Mouse (Mus musculus): ENCODE data around the gene Fbxo46. TPM values are rescaled to one million over a fixed set of nuclear protein-coding genes. Genes with fewer than 3 reads are reported as not detected.

The Fbxo46 gene
- polyA plus RNA-seq, 1 experiment from 2014 or later: 8.1 TPM

- Histone ChIP-seq H3K36me3 (ENCODE audit: control insufficient read depth, insufficient read depth, low read length) (peaks cover 26% of the 10 kb centered on the region), H3K27ac (ENCODE audit: low read depth) (peak overlapping the region; percentile 47), H3K9me3 (ENCODE audit: control insufficient read depth, low read length) (no peaks in the 10 kb centered on the region), H3K27me3 (replicated peaks; ENCODE audit: control insufficient read depth, insufficient read depth, low read length) (no peaks in the 10 kb centered on the region), H3K4me3 (ENCODE audit: low read depth, low read length) (peak overlapping the region; percentile 40), H3K9ac (ENCODE audit: low read length) (peak overlapping the region; percentile 37; the same call in 1 of the 2 replicates), H3K4me1 (replicated peaks; ENCODE audit: control insufficient read depth, insufficient read depth, low read length) (peaks cover 12% of the 10 kb centered on the region; the same call in 1 of the 2 replicates), H3K4me2 (ENCODE audit: low read length) (peak overlapping the region; percentile 67)
- ATAC-seq (replicated peaks; ENCODE audit: low FRiP score, low TSS enrichment, low read depth) (peak; percentile 99), DNase-seq (ENCODE audit: low spot score) (peak; percentile 94)
- under 1% methylated on average over 39 of the region's 39 CpGs for WGBS
Measured at GRCm38 (mm10) chr7:19131324-19131848, 11.7 kb downstream of the Fbxo46 start.

GRCm38 (mm10) chr7:19136168-19136567 lies 16.5 kb downstream of the Fbxo46 start:
- no peak overlapping the region for H3K9ac ChIP-seq (ENCODE audit: low read length)
- H3K27ac ChIP-seq (ENCODE audit: low read depth): no peak overlapping the region
- H3K9me3 ChIP-seq (ENCODE audit: control insufficient read depth, low read length): no peaks in the 10 kb centered on the region
- H3K4me3 ChIP-seq (ENCODE audit: low read depth, low read length): no peak overlapping the region
- peaks cover 63% of the 10 kb centered on the region for H3K36me3 ChIP-seq (ENCODE audit: control insufficient read depth, insufficient read depth, low read length)
- H3K4me2 ChIP-seq (ENCODE audit: low read length): no peak overlapping the region
- no peak for ATAC-seq (replicated peaks; ENCODE audit: low FRiP score, low TSS enrichment, low read depth)
- 0 out of 2 replicates have a peak, but pooled peaks cover 5% of the 10 kb centered on the region for H3K4me1 ChIP-seq (replicated peaks; ENCODE audit: control insufficient read depth, insufficient read depth, low read length)
- DNase-seq (ENCODE audit: low spot score): no peak
- WGBS: 94% methylated on average over 13 of the region's 13 CpGs
- H3K27me3 ChIP-seq (replicated peaks; ENCODE audit: control insufficient read depth, insufficient read depth, low read length): no peaks in the 10 kb centered on the region

- no peaks in the 10 kb centered on the region for H3K27me3 ChIP-seq (replicated peaks; ENCODE audit: control insufficient read depth, insufficient read depth, low read length)
- 91% methylated on average over 38 of the region's 38 CpGs for WGBS
- no peak overlapping the region for H3K4me3 ChIP-seq (ENCODE audit: low read depth, low read length)
- no peaks in the 10 kb centered on the region for H3K9me3 ChIP-seq (ENCODE audit: control insufficient read depth, low read length)
- H3K36me3 ChIP-seq (ENCODE audit: control insufficient read depth, insufficient read depth, low read length): peaks cover 63% of the 10 kb centered on the region
- H3K9ac ChIP-seq (ENCODE audit: low read length): no peak overlapping the region
- DNase-seq (ENCODE audit: low spot score) (no peak), ATAC-seq (replicated peaks; ENCODE audit: low FRiP score, low TSS enrichment, low read depth) (no peak)
- no peak overlapping the region for H3K4me2 ChIP-seq (ENCODE audit: low read length)
- H3K4me1 ChIP-seq (replicated peaks; ENCODE audit: control insufficient read depth, insufficient read depth, low read length): 0 out of 2 replicates have a peak, but pooled peaks cover 4% of the 10 kb centered on the region
- no peak overlapping the region for H3K27ac ChIP-seq (ENCODE audit: low read depth)
Measured at GRCm38 (mm10) chr7:19136673-19137334, 17.1 kb downstream of the Fbxo46 start.

- peak; percentile 81 for DNase-seq (ENCODE audit: low spot score)
- Histone ChIP-seq H3K4me2 (ENCODE audit: low read length) (no peak overlapping the region), H3K36me3 (ENCODE audit: control insufficient read depth, insufficient read depth, low read length) (peaks cover 63% of the 10 kb centered on the region), H3K4me1 (replicated peaks; ENCODE audit: control insufficient read depth, insufficient read depth, low read length) (no peaks in the 10 kb centered on the region), H3K27ac (ENCODE audit: low read depth) (no peak overlapping the region), H3K9me3 (ENCODE audit: control insufficient read depth, low read length) (no peaks in the 10 kb centered on the region), H3K9ac (ENCODE audit: low read length) (no peak overlapping the region), H3K27me3 (replicated peaks; ENCODE audit: control insufficient read depth, insufficient read depth, low read length) (no peaks in the 10 kb centered on the region), H3K4me3 (ENCODE audit: low read depth, low read length) (no peak overlapping the region)
- ATAC-seq (replicated peaks; ENCODE audit: low FRiP score, low TSS enrichment, low read depth): 0 out of 2 replicates have a peak, but pooled peaks have one; percentile 10
- WGBS: 50% methylated on average over 5 of the region's 5 CpGs
Measured at GRCm38 (mm10) chr7:19137380-19137779, 17.7 kb downstream of the Fbxo46 start.

GRCm38 (mm10) chr7:19146793-19147192 lies 27.1 kb downstream of the Fbxo46 start:
- Histone ChIP-seq H3K4me1 (replicated peaks; ENCODE audit: control insufficient read depth, insufficient read depth, low read length) (peaks cover 14% of the 10 kb centered on the region), H3K36me3 (ENCODE audit: control insufficient read depth, insufficient read depth, low read length) (peaks cover 16% of the 10 kb centered on the region), H3K9me3 (ENCODE audit: control insufficient read depth, low read length) (no peaks in the 10 kb centered on the region), H3K27me3 (replicated peaks; ENCODE audit: control insufficient read depth, insufficient read depth, low read length) (no peaks in the 10 kb centered on the region), H3K4me3 (ENCODE audit: low read depth, low read length) (no peak overlapping the region), H3K4me2 (ENCODE audit: low read length) (no peak overlapping the region), H3K9ac (ENCODE audit: low read length) (no peak overlapping the region), H3K27ac (ENCODE audit: low read depth) (no peak overlapping the region)
- DNase-seq (ENCODE audit: low spot score) (no peak), ATAC-seq (replicated peaks; ENCODE audit: low FRiP score, low TSS enrichment, low read depth) (no peak)
- 87% methylated on average over 10 of the region's 10 CpGs for WGBS

- whole genome bisulfite sequencing: 50% methylated on average over 6 of the region's 6 CpGs
- Histone ChIP-seq H3K27ac (ENCODE audit: low read depth) (no peak overlapping the region), H3K9me3 (ENCODE audit: control insufficient read depth, low read length) (no peaks in the 10 kb centered on the region), H3K4me1 (replicated peaks; ENCODE audit: control insufficient read depth, insufficient read depth, low read length) (peaks cover 14% of the 10 kb centered on the region), H3K4me3 (ENCODE audit: low read depth, low read length) (no peak overlapping the region), H3K36me3 (ENCODE audit: control insufficient read depth, insufficient read depth, low read length) (peaks cover 21% of the 10 kb centered on the region), H3K9ac (ENCODE audit: low read length) (no peak overlapping the region), H3K27me3 (replicated peaks; ENCODE audit: control insufficient read depth, insufficient read depth, low read length) (no peaks in the 10 kb centered on the region), H3K4me2 (ENCODE audit: low read length) (no peak overlapping the region)
- no peak for ATAC-seq (replicated peaks; ENCODE audit: low FRiP score, low TSS enrichment, low read depth)
- no peak for DNase-seq (ENCODE audit: low spot score)
Measured at GRCm38 (mm10) chr7:19147497-19148045, 27.9 kb downstream of the Fbxo46 start.

- 11% methylated on average over 20 of the region's 20 CpGs for WGBS
- Histone ChIP-seq H3K36me3 (ENCODE audit: control insufficient read depth, insufficient read depth, low read length) (peaks cover 24% of the 10 kb centered on the region), H3K4me1 (replicated peaks; ENCODE audit: control insufficient read depth, insufficient read depth, low read length) (peaks cover 14% of the 10 kb centered on the region), H3K9ac (ENCODE audit: low read length) (peak overlapping the region; percentile 50), H3K27me3 (replicated peaks; ENCODE audit: control insufficient read depth, insufficient read depth, low read length) (no peaks in the 10 kb centered on the region), H3K4me2 (ENCODE audit: low read length) (peak overlapping the region; percentile 71), H3K27ac (ENCODE audit: low read depth) (peak overlapping the region; percentile 71; the same call in 1 of the 2 replicates), H3K4me3 (ENCODE audit: low read depth, low read length) (peak overlapping the region; percentile 91), H3K9me3 (ENCODE audit: control insufficient read depth, low read length) (no peaks in the 10 kb centered on the region)
- ATAC-seq (replicated peaks; ENCODE audit: low FRiP score, low TSS enrichment, low read depth): no peak
- no peak for DNase-seq (ENCODE audit: low spot score)
Measured at GRCm38 (mm10) chr7:19148180-19148874, 28.7 kb downstream of the Fbxo46 start.

GRCm38 (mm10) chr7:19148875-19149541 lies 29.3 kb downstream of the Fbxo46 start, which contains the start of gene Qpctl:
TSS of gene Qpctl (minus strand) at chr7:19149291.
- H3K4me2 ChIP-seq (ENCODE audit: low read length): peak within 1 kb of the TSS; percentile 71
- under 1% methylated on average over 43 of the region's 43 CpGs for WGBS
- no peaks in the 10 kb centered on the region for H3K9me3 ChIP-seq (ENCODE audit: control insufficient read depth, low read length)
- DNase-seq (ENCODE audit: low spot score) (peak; percentile 97), ATAC-seq (replicated peaks; ENCODE audit: low FRiP score, low TSS enrichment, low read depth) (peak; percentile 97)
- peaks cover 14% of the 10 kb centered on the region for H3K4me1 ChIP-seq (replicated peaks; ENCODE audit: control insufficient read depth, insufficient read depth, low read length)
- H3K27ac ChIP-seq (ENCODE audit: low read depth): peak within 1 kb of the TSS; percentile 71
- H3K9ac ChIP-seq (ENCODE audit: low read length): peak within 1 kb of the TSS; percentile 79
- H3K27me3 ChIP-seq (replicated peaks; ENCODE audit: control insufficient read depth, insufficient read depth, low read length): no peaks in the 10 kb centered on the region
- peaks cover 31% of the 10 kb centered on the region for H3K36me3 ChIP-seq (ENCODE audit: control insufficient read depth, insufficient read depth, low read length)
- H3K4me3 ChIP-seq (ENCODE audit: low read depth, low read length): peak within 1 kb of the TSS; percentile 91
